Comparison of ENCODE assay signal across 9 mouse cellular contexts in genomic region chr12:13844532-13845485, GRCm38 (mm10).
DNase-seq lines count a peak whose midpoint lies in the region; ATAC-seq and TF ChIP-seq lines count a peak whose summit lies in the region.
"Had no signal": no experiment of that assay in that cellular context is flagged by ENCODE, and none has a peak within 500 bp of the region (broad histone marks: within the 10 kb centered on the region; RNA-seq: fewer than 3 reads in every experiment).

No protein-coding gene starts in this region.

- peak; percentile 46 for TF ChIP-seq CTCF in gastrocnemius, adult 2 months (IDR thresholded peaks at IDR 0.05)
- peak; percentile 62 for TF ChIP-seq CTCF in liver, postnatal 0 days (IDR thresholded peaks at IDR 0.05; ENCODE audit: low read depth)

- no peak for TF ChIP-seq EP300 in liver, postnatal 0 days (IDR thresholded peaks at IDR 0.05; ENCODE audit: low read depth)

- no peaks in the 10 kb centered on the region for H3K36me3 ChIP-seq in forebrain, embryonic 11.5 days (ENCODE audit: control insufficient read depth, insufficient read depth, low read length)
- no peaks in the 10 kb centered on the region for H3K36me3 ChIP-seq in hindbrain, embryonic 15.5 days
- no peaks in the 10 kb centered on the region for H3K36me3 ChIP-seq in liver, postnatal 0 days (replicated peaks; ENCODE audit: insufficient read depth, low read length)

- H3K4me2 ChIP-seq in forebrain, embryonic 11.5 days (ENCODE audit: low read depth, low read length, severe bottlenecking) = no peak overlapping the region
- H3K4me2 ChIP-seq in hindbrain, embryonic 15.5 days = no peak overlapping the region
- no peak overlapping the region for H3K4me2 ChIP-seq in liver, postnatal 0 days (ENCODE audit: low read depth, low read length)

- no peaks in the 10 kb centered on the region for H3K27me3 ChIP-seq in forebrain, embryonic 11.5 days (ENCODE audit: control insufficient read depth, insufficient read depth, low read length)
- H3K27me3 ChIP-seq in hindbrain, embryonic 15.5 days = no peaks in the 10 kb centered on the region
- no peaks in the 10 kb centered on the region for H3K27me3 ChIP-seq in liver, postnatal 0 days (ENCODE audit: insufficient read depth, low read length)

- no peak overlapping the region for H3K9ac ChIP-seq in forebrain, embryonic 11.5 days (ENCODE audit: low read length)
- no peak overlapping the region for H3K9ac ChIP-seq in hindbrain, embryonic 15.5 days
- no peak overlapping the region for H3K9ac ChIP-seq in liver, postnatal 0 days (replicated peaks)

- no peak overlapping the region for H3K27ac ChIP-seq in gastrocnemius, adult 2 months
- no peak overlapping the region for H3K27ac ChIP-seq in forebrain, embryonic 11.5 days (ENCODE audit: low read depth, low read length)
- H3K27ac ChIP-seq in hindbrain, embryonic 15.5 days (replicated peaks) = no peak overlapping the region
- no peak overlapping the region for H3K27ac ChIP-seq in liver, postnatal 0 days (ENCODE audit: low read depth)

- 63% methylated on average over 13 of the region's 13 CpGs for WGBS in forebrain, embryonic 11.5 days
- 51% methylated on average over 13 of the region's 13 CpGs for WGBS in hindbrain, embryonic 15.5 days
- 52% methylated on average over 13 of the region's 13 CpGs for WGBS in liver, postnatal 0 days (ENCODE audit: insufficient replicate concordance)

- no peaks in the 10 kb centered on the region for H3K9me3 ChIP-seq in forebrain, embryonic 11.5 days (ENCODE audit: control insufficient read depth, low read length)
- no peaks in the 10 kb centered on the region for H3K9me3 ChIP-seq in hindbrain, embryonic 15.5 days
- no peaks in the 10 kb centered on the region; the same call in 1 of the 2 replicates for H3K9me3 ChIP-seq in liver, postnatal 0 days (ENCODE audit: low read length)

- ATAC-seq in forebrain, embryonic 11.5 days (replicated peaks; ENCODE audit: low FRiP score) = peak; percentile 71
- peak; percentile 61; the same call in 1 of the 2 replicates for ATAC-seq in hindbrain, embryonic 15.5 days (ENCODE audit: low FRiP score, low read depth)
- ATAC-seq in liver, postnatal 0 days = no peak

- intact Hi-C loops in gastrocnemius, adult 2 months (cut with DNase I) = no loop called here
- intact Hi-C loops in gastrocnemius, postnatal 14 days (cut with DNase I; ENCODE audit: low total_unique reads) = no loop called here

- H3K4me1 ChIP-seq in forebrain, embryonic 11.5 days (replicated peaks; ENCODE audit: control insufficient read depth, insufficient read depth, low read length) = no peaks in the 10 kb centered on the region
- H3K4me1 ChIP-seq in hindbrain, embryonic 15.5 days (replicated peaks) = no peaks in the 10 kb centered on the region
- H3K4me1 ChIP-seq in liver, postnatal 0 days (ENCODE audit: insufficient read depth) = no peaks in the 10 kb centered on the region

- H3K4me3 ChIP-seq in gastrocnemius, adult 2 months = no peak overlapping the region
- no peak overlapping the region for H3K4me3 ChIP-seq in forebrain, embryonic 11.5 days (ENCODE audit: low read depth, low read length)
- no peak overlapping the region for H3K4me3 ChIP-seq in hindbrain, embryonic 15.5 days
- H3K4me3 ChIP-seq in liver, postnatal 0 days (ENCODE audit: low read depth, low read length) = no peak overlapping the region
- H3K4me3 ChIP-seq: myocyte had no signal

- DNase-seq in gastrocnemius, adult 2 months = no peak
- DNase-seq in gastrocnemius, postnatal 14 days = no peak
- DNase-seq in ZHBTc4 (ENCODE audit: low read depth, low spot score) = peak; percentile 39
- DNase-seq in forebrain, embryonic 11.5 days (ENCODE audit: low spot score) = peak; percentile 68
- peak; percentile 41 for DNase-seq in liver, postnatal 0 days
- DNase-seq in retina, adult 2 months (ENCODE audit: low read depth, low spot score) = peak; percentile 9
- DNase-seq in gastrocnemius, adult 8-10 months (ENCODE audit: low spot score in 2 of 2) = no peak

Comparison
In these comparisons a context has a peak if more than half of its experiments do, and no peak if none do; other contexts are left out.
1. DNase-seq: peak in ZHBTc4 (single experiment), forebrain, embryonic 11.5 days (single experiment), liver, postnatal 0 days (single experiment) and retina, adult 2 months (single experiment); none in gastrocnemius, adult 2 months (single experiment), gastrocnemius, postnatal 14 days (single experiment) and gastrocnemius, adult 8-10 months (0 of 2).